Mouse (Mus musculus): Measurements from ENCODE around the gene Smyd2. TPM values are rescaled to one million over a fixed set of nuclear protein-coding genes. Genes with fewer than 3 reads are reported as not detected.

Smyd2 gene
- polyA plus RNA-seq, 1 experiment from 2014 or later = 69.5 TPM

GRCm38 (mm10) chr1:189852456-189852855 is 69.7 kb downstream of the Smyd2 start:
- H3K4me2 ChIP-seq (ENCODE audit: low read length) = no peak overlapping the region
- H3K9ac ChIP-seq (replicated peaks; ENCODE audit: low read length) = no peak overlapping the region
- H3K4me1 ChIP-seq (ENCODE audit: control insufficient read depth, insufficient read depth, low read length) = no peaks in the 10 kb centered on the region
- no peaks in the 10 kb centered on the region for H3K27me3 ChIP-seq (ENCODE audit: control insufficient read depth, insufficient read depth, low read length)
- no peak for ATAC-seq (ENCODE audit: low FRiP score, low TSS enrichment)
- H3K9me3 ChIP-seq (ENCODE audit: control insufficient read depth, low read length) = no peaks in the 10 kb centered on the region
- no peak overlapping the region for H3K27ac ChIP-seq (replicated peaks; ENCODE audit: low read depth, low read length)
- WGBS = 92% methylated on average over 7 of the region's 7 CpGs
- no peaks in the 10 kb centered on the region for H3K36me3 ChIP-seq (ENCODE audit: control insufficient read depth, insufficient read depth, low read length)
- DNase-seq = no peak
- no peak overlapping the region for H3K4me3 ChIP-seq (replicated peaks; ENCODE audit: low read depth, low read length)

GRCm38 (mm10) chr1:189852051-189852450 is 70.1 kb downstream of the Smyd2 start:
- Histone ChIP-seq H3K27ac (replicated peaks; ENCODE audit: low read depth, low read length) (no peak overlapping the region), H3K4me1 (ENCODE audit: control insufficient read depth, insufficient read depth, low read length) (no peaks in the 10 kb centered on the region), H3K9ac (replicated peaks; ENCODE audit: low read length) (no peak overlapping the region), H3K9me3 (ENCODE audit: control insufficient read depth, low read length) (no peaks in the 10 kb centered on the region), H3K4me2 (ENCODE audit: low read length) (no peak overlapping the region), H3K27me3 (ENCODE audit: control insufficient read depth, insufficient read depth, low read length) (no peaks in the 10 kb centered on the region), H3K4me3 (replicated peaks; ENCODE audit: low read depth, low read length) (no peak overlapping the region), H3K36me3 (ENCODE audit: control insufficient read depth, insufficient read depth, low read length) (no peaks in the 10 kb centered on the region)
- DNase-seq (no peak), ATAC-seq (ENCODE audit: low FRiP score, low TSS enrichment) (no peak)
- 93% methylated on average over 5 of the region's 5 CpGs for WGBS

- Histone ChIP-seq H3K9ac (replicated peaks; ENCODE audit: low read length) (no peak overlapping the region), H3K9me3 (ENCODE audit: control insufficient read depth, low read length) (no peaks in the 10 kb centered on the region), H3K4me3 (replicated peaks; ENCODE audit: low read depth, low read length) (no peak overlapping the region), H3K27ac (replicated peaks; ENCODE audit: low read depth, low read length) (no peak overlapping the region), H3K27me3 (ENCODE audit: control insufficient read depth, insufficient read depth, low read length) (no peaks in the 10 kb centered on the region), H3K36me3 (ENCODE audit: control insufficient read depth, insufficient read depth, low read length) (no peaks in the 10 kb centered on the region), H3K4me1 (ENCODE audit: control insufficient read depth, insufficient read depth, low read length) (no peaks in the 10 kb centered on the region), H3K4me2 (ENCODE audit: low read length) (no peak overlapping the region)
- ATAC-seq (ENCODE audit: low FRiP score, low TSS enrichment) (no peak), DNase-seq (no peak)
- WGBS = 87% methylated on average over 11 of the region's 11 CpGs
Measured at GRCm38 (mm10) chr1:189849550-189849949, 72.6 kb downstream of the Smyd2 start.

- no peaks in the 10 kb centered on the region for H3K36me3 ChIP-seq (ENCODE audit: control insufficient read depth, insufficient read depth, low read length)
- 89% methylated on average over 2 of the region's 2 CpGs for WGBS
- no peak overlapping the region for H3K4me2 ChIP-seq (ENCODE audit: low read length)
- H3K9me3 ChIP-seq (ENCODE audit: control insufficient read depth, low read length) = no peaks in the 10 kb centered on the region
- no peak overlapping the region for H3K27ac ChIP-seq (replicated peaks; ENCODE audit: low read depth, low read length)
- ATAC-seq (ENCODE audit: low FRiP score, low TSS enrichment) (no peak), DNase-seq (no peak)
- no peaks in the 10 kb centered on the region for H3K4me1 ChIP-seq (ENCODE audit: control insufficient read depth, insufficient read depth, low read length)
- no peak overlapping the region for H3K9ac ChIP-seq (replicated peaks; ENCODE audit: low read length)
- H3K27me3 ChIP-seq (ENCODE audit: control insufficient read depth, insufficient read depth, low read length) = no peaks in the 10 kb centered on the region
- no peak overlapping the region for H3K4me3 ChIP-seq (replicated peaks; ENCODE audit: low read depth, low read length)
Measured at GRCm38 (mm10) chr1:189846319-189846718, 75.8 kb downstream of the Smyd2 start.

- Histone ChIP-seq H3K27me3 (ENCODE audit: control insufficient read depth, insufficient read depth, low read length) (no peaks in the 10 kb centered on the region), H3K9me3 (ENCODE audit: control insufficient read depth, low read length) (no peaks in the 10 kb centered on the region), H3K4me1 (ENCODE audit: control insufficient read depth, insufficient read depth, low read length) (no peaks in the 10 kb centered on the region), H3K4me2 (ENCODE audit: low read length) (peak overlapping the region; percentile 12; the same call in 1 of the 2 replicates), H3K4me3 (replicated peaks; ENCODE audit: low read depth, low read length) (no peak overlapping the region), H3K27ac (replicated peaks; ENCODE audit: low read depth, low read length) (no peak overlapping the region), H3K36me3 (ENCODE audit: control insufficient read depth, insufficient read depth, low read length) (no peaks in the 10 kb centered on the region), H3K9ac (replicated peaks; ENCODE audit: low read length) (no peak overlapping the region)
- DNase-seq (peak; percentile 15), ATAC-seq (ENCODE audit: low FRiP score, low TSS enrichment) (no peak)
- 51% methylated on average over 13 of the region's 13 CpGs for WGBS
Measured at GRCm38 (mm10) chr1:189834166-189834565, 88.0 kb downstream of the Smyd2 start.

GRCm38 (mm10) chr1:189833351-189833750 is 88.8 kb downstream of the Smyd2 start:
- WGBS = 92% methylated on average over 7 of the region's 7 CpGs
- DNase-seq = no peak

GRCm38 (mm10) chr1:189830797-189831232 is 91.3 kb downstream of the Smyd2 start:
- H3K27ac ChIP-seq (replicated peaks; ENCODE audit: low read depth, low read length) = no peak overlapping the region
- no peak overlapping the region for H3K4me2 ChIP-seq (ENCODE audit: low read length)
- H3K27me3 ChIP-seq (ENCODE audit: control insufficient read depth, insufficient read depth, low read length) = no peaks in the 10 kb centered on the region
- H3K9ac ChIP-seq (replicated peaks; ENCODE audit: low read length) = no peak overlapping the region
- ATAC-seq (ENCODE audit: low FRiP score, low TSS enrichment) = no peak
- WGBS = 16% methylated on average over 12 of the region's 12 CpGs
- peak; percentile 25 for DNase-seq
- H3K36me3 ChIP-seq (ENCODE audit: control insufficient read depth, insufficient read depth, low read length) = no peaks in the 10 kb centered on the region
- no peak overlapping the region for H3K4me3 ChIP-seq (replicated peaks; ENCODE audit: low read depth, low read length)
- H3K9me3 ChIP-seq (ENCODE audit: control insufficient read depth, low read length) = no peaks in the 10 kb centered on the region
- H3K4me1 ChIP-seq (ENCODE audit: control insufficient read depth, insufficient read depth, low read length) = no peaks in the 10 kb centered on the region

More at GRCm38 (mm10) chr1:189833351-189833750, 88.8 kb downstream of the Smyd2 start:
- no peak overlapping the region for H3K27ac ChIP-seq (replicated peaks; ENCODE audit: low read depth, low read length)
- no peaks in the 10 kb centered on the region for H3K36me3 ChIP-seq (ENCODE audit: control insufficient read depth, insufficient read depth, low read length)
- H3K4me1 ChIP-seq (ENCODE audit: control insufficient read depth, insufficient read depth, low read length) = no peaks in the 10 kb centered on the region
- H3K9ac ChIP-seq (replicated peaks; ENCODE audit: low read length) = no peak overlapping the region
- no peak overlapping the region for H3K4me2 ChIP-seq (ENCODE audit: low read length)
- H3K27me3 ChIP-seq (ENCODE audit: control insufficient read depth, insufficient read depth, low read length) = no peaks in the 10 kb centered on the region
- no peaks in the 10 kb centered on the region for H3K9me3 ChIP-seq (ENCODE audit: control insufficient read depth, low read length)
- ATAC-seq (ENCODE audit: low FRiP score, low TSS enrichment) = no peak
- no peak overlapping the region for H3K4me3 ChIP-seq (replicated peaks; ENCODE audit: low read depth, low read length)

Other genes with a start within 250 kb of the Smyd2 start
- 13.3 and 27.3 TPM in 2 replicates for gene Cenpf, start 234.3 kb downstream of the Smyd2 start, polyA plus RNA-seq (2014; fragmentation: Nextera tagmentation; extraction: Ambion mirVana)
- 0.70 and 1.7 TPM in 2 replicates for gene Ptpn14, start 194.1 kb downstream of the Smyd2 start, polyA plus RNA-seq (2014; fragmentation: Nextera tagmentation; extraction: Ambion mirVana)
- 7.8 and 10.7 TPM in 2 replicates for gene Prox1, start 248.4 kb upstream of the Smyd2 start, polyA plus RNA-seq (2014; fragmentation: Nextera tagmentation; extraction: Ambion mirVana)